In the genomic region with DNA sequence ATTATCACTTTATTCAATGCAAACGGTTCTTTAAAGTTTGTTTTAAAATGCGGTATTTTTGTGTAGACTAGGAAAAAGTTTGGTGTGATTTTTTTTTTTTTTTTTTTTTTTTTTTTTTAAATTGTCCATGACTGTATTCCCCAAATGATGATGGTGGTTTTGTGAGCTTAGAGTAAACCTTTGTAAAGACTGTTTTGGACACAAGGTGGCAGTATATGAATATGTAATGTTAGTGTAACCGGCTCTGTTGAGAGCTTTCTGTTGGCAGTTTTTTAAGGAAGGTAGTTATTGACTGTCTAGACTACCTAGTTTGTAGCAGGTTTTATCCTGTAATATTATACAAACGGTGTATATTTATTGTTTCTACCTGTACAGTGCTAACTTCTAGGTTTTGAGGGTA, we compare ENCODE assay signal across 9 mouse cellular contexts. TPM values are rescaled to one million over a fixed set of nuclear protein-coding genes. Genes with fewer than 3 reads are reported as not detected.
DNase-seq lines count a peak whose midpoint lies in the region; ATAC-seq and TF ChIP-seq lines count a peak whose summit lies in the region.
"Had no signal": no experiment of that assay in that cellular context is flagged by ENCODE, and none has a peak within 500 bp of the region (broad histone marks: within the 10 kb centered on the region; RNA-seq: fewer than 3 reads in every experiment).

No protein-coding gene starts in this region.

- no peak overlapping the region for H3K4me2 ChIP-seq in hindbrain, embryonic 15.5 days
- H3K4me2 ChIP-seq: heart, embryonic 13.5 days had no signal

- peaks cover under 1% of the 10 kb centered on the region; the same call in 1 of the 2 replicates for H3K4me1 ChIP-seq in G1E (ENCODE audit: insufficient read depth, low read depth, low read length)
- H3K4me1 ChIP-seq in hindbrain, embryonic 15.5 days (replicated peaks), result no peaks in the 10 kb centered on the region
- H3K4me1 ChIP-seq: heart, embryonic 13.5 days had no signal

- no peak overlapping the region for H3K4me3 ChIP-seq in layer of hippocampus, adult 2 months
- no peak overlapping the region for H3K4me3 ChIP-seq in G1E (ENCODE audit: low read depth, low read length)
- no peak overlapping the region for H3K4me3 ChIP-seq in hindbrain, embryonic 15.5 days
- H3K4me3 ChIP-seq: heart, embryonic 13.5 days had no signal

- DNase-seq in layer of hippocampus, adult 2 months (ENCODE audit: low spot score in 2 of 2), result peak; percentile 57 to 60
- DNase-seq in layer of hippocampus, postnatal 25 days (ENCODE audit: extremely low spot score in 1 of 2, low spot score in 1 of 2), result no peak
- DNase-seq in G1E (ENCODE audit: low spot score), result peak; percentile 15
- DNase-seq in c-Kit-positive CD71-negative TER-119-negative erythroid progenitor cells, embryonic 14.5 days (ENCODE audit: low read depth), result peak; percentile 66
- DNase-seq in lung, postnatal 36 days, result peak; percentile 83
- peak; percentile 76 for DNase-seq in telencephalon, adult 2 months (ENCODE audit: low read depth, low spot score)
- DNase-seq in thymus, postnatal 36 days, result no peak

- no peaks in the 10 kb centered on the region for H3K27me3 ChIP-seq in G1E (ENCODE audit: insufficient read depth, low read length)
- H3K27me3 ChIP-seq in hindbrain, embryonic 15.5 days, result no peaks in the 10 kb centered on the region
- H3K27me3 ChIP-seq: heart, embryonic 13.5 days had no signal

- TF ChIP-seq CTCF in layer of hippocampus, adult 2 months (conservative IDR thresholded peaks at IDR 0.05), result peak; percentile 78
- no peak for TF ChIP-seq CTCF in G1E (IDR thresholded peaks at IDR 0.05; ENCODE audit: low read depth, low read length)

- H3K9ac ChIP-seq in hindbrain, embryonic 15.5 days, result no peak overlapping the region
- H3K9ac ChIP-seq: heart, embryonic 13.5 days had no signal

- H3K27ac ChIP-seq in layer of hippocampus, adult 2 months, result no peak overlapping the region
- H3K27ac ChIP-seq in hindbrain, embryonic 15.5 days (replicated peaks), result no peak overlapping the region
- H3K27ac ChIP-seq: heart, embryonic 13.5 days had no signal

- H3K36me3 ChIP-seq in G1E (replicated peaks), result peaks cover 53% of the 10 kb centered on the region
- H3K36me3 ChIP-seq in hindbrain, embryonic 15.5 days, result peaks cover 4% of the 10 kb centered on the region; the same call in 1 of the 2 replicates

- 43% methylated on average over 4 of the region's 4 CpGs for WGBS in hindbrain, embryonic 15.5 days

- H3K9me3 ChIP-seq in G1E (replicated peaks), result no peaks in the 10 kb centered on the region
- no peaks in the 10 kb centered on the region; the same call in 1 of the 2 replicates for H3K9me3 ChIP-seq in hindbrain, embryonic 15.5 days
- H3K9me3 ChIP-seq: heart, embryonic 13.5 days had no signal

- ATAC-seq in G1E (ENCODE audit: extremely low read depth, insufficient number of reproducible peaks, low FRiP score, poor library complexity, severe bottlenecking), result peak; percentile 80
- peak; percentile 84; the same call in 1 of the 2 replicates for ATAC-seq in hindbrain, embryonic 15.5 days (ENCODE audit: low FRiP score, low read depth)

RNA-seq across cellular contexts. Expression of a gene that starts 26.5 kb away (rescaled TPM):
- total RNA-seq in layer of hippocampus, adult 2 months (2021), result 10 to 100 TPM; 35.2 to 38.3 TPM
- total RNA-seq in layer of hippocampus, postnatal 25 days (2021), result 10 to 100 TPM; 36.9 to 38.9 TPM
- 171 and 188 TPM in 2 replicates for total RNA-seq in G1E (2014; fragmentation: Nextera tagmentation)
- total RNA-seq in G1E (2017), result 165 and 220 TPM in 2 replicates
- polyA plus RNA-seq in G1E (2012), result 206 and 243 TPM in 2 replicates
- 67.6 and 69.0 TPM in 2 replicates for polyA plus RNA-seq in hindbrain, embryonic 15.5 days (2015; fragmentation: Nextera tagmentation; extraction: Ambion mirVana)

RNA-seq across cellular contexts. Expression of a gene that starts 26.7 kb away (rescaled TPM):
- 10 to 100 TPM; 27.9 to 28.8 TPM for total RNA-seq in layer of hippocampus, adult 2 months (2021)
- 10 to 100 TPM; 27.6 to 29.9 TPM for total RNA-seq in layer of hippocampus, postnatal 25 days (2021)
- total RNA-seq in G1E (2014; fragmentation: Nextera tagmentation) (9.9 and 11.6 TPM in 2 replicates), G1E (2017) (13.2 and 14.2 TPM in 2 replicates)
- 0.21 and 0.25 TPM in 2 replicates for polyA plus RNA-seq in G1E (2012)
- polyA plus RNA-seq in hindbrain, embryonic 15.5 days (2015; fragmentation: Nextera tagmentation; extraction: Ambion mirVana), result 29.0 and 29.3 TPM in 2 replicates

Comparison
In these comparisons a context has a peak if more than half of its experiments do, and no peak if none do; other contexts are left out.
1. DNase-seq: peak in layer of hippocampus, adult 2 months (2 of 2), G1E (single experiment), c-Kit-positive CD71-negative TER-119-negative erythroid progenitor cells, embryonic 14.5 days (single experiment), lung, postnatal 36 days (single experiment) and telencephalon, adult 2 months (single experiment); none in layer of hippocampus, postnatal 25 days (0 of 2) and thymus, postnatal 36 days (0 of 2).
2. RNA of a gene that starts 26.5 kb away (total RNA-seq): 165 to 220 TPM in G1E; 36.9 to 38.9 TPM in layer of hippocampus, postnatal 25 days and 35.2 to 38.3 TPM in layer of hippocampus, adult 2 months; every median in the first group is over 4 times any median in the second.